Mouse (Mus musculus): ENCODE data around the gene Sirpb1a. TPM values are rescaled to one million over a fixed set of nuclear protein-coding genes. Genes with fewer than 3 reads are reported as not detected.
"Not testable (repeated sequence)": the region's sequence is repeated elsewhere in the genome, so short reads cannot be mapped to it uniquely, and the experiment has no call there.

Sirpb1a gene
- not detected in 2 replicates for polyA plus RNA-seq (2016; fragmentation: Nextera tagmentation; extraction: Ambion mirVana)

DNA sequence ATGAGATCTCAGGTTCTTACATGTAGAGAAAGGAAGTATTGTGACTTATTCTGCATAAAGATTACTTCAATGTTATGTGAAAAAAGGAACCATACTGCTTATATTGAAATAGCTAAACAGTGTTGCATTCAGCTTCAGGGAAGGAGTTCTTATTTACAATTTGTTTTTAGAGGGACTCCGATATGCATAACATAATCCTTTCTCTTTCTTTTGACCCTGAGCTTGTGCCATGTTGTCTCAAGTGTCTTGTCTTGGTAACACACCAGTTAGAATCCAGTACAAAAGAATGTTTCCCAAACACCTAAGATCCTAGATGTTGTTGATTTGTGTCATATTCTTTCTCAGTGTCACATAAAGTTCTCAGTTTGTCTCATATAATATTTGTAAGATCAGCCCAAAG, at the start of gene Sirpb1a:
Gene Sirpb1a, minus strand, starts transcription at position 74 of the 400 bp plus-strand sequence.
- not testable (repeated sequence) for H3K9ac ChIP-seq (replicated peaks); H3K27ac ChIP-seq (replicated peaks); ATAC-seq (ENCODE audit: low FRiP score, low read depth); H3K9me3 ChIP-seq; H3K36me3 ChIP-seq; H3K4me2 ChIP-seq (replicated peaks); H3K4me3 ChIP-seq; H3K4me1 ChIP-seq; H3K27me3 ChIP-seq
- 90% methylated on average over 1 of the region's 1 CpGs for WGBS

DNA sequence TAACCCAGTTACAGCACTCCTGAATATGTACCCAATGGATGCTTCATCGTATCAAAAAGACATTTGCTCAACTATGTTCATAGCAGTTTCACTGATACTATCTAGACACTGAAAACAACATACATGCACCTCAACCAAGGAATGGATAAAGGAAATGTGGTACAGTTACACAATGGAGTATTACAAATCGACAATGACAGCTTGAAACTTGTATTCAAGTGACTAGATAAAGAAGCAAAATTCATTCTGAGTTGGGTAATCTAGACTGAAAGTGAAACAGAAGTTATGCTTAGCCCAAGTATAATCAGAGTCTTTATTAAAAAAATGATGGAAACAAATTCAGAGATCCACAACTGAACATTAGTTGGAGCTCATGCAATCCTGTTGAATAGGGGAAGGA, 48.5 kb upstream of the Sirpb1a start:
- H3K27ac ChIP-seq (replicated peaks); H3K27me3 ChIP-seq; H3K4me1 ChIP-seq; H3K9me3 ChIP-seq; H3K9ac ChIP-seq (replicated peaks); H3K36me3 ChIP-seq; H3K4me2 ChIP-seq (replicated peaks); H3K4me3 ChIP-seq; ATAC-seq (ENCODE audit: low FRiP score, low read depth): not testable (repeated sequence)
- 75% methylated on average over 2 of the region's 2 CpGs for WGBS

DNA sequence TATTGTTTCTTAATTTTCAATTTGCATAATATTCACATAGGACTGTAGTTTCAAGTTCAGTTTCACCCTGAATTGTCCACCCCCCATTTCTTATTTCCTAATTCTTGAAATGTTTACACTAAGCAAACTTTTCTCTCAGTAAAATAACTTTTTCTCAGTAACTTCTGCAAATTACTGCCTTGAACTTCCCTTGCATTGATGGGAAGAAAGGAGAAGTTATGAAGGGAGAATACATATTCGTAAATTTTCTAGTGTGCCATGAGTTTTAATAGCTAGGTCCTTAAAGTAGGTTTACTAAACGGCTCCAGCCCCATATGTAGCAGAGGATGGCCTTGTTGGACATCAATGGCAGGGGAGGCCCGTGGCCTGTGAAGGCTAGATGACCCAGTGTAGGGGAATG, 43.8 kb upstream of the Sirpb1a start:
- H3K9ac ChIP-seq (replicated peaks); H3K9me3 ChIP-seq; H3K27me3 ChIP-seq; H3K4me3 ChIP-seq; ATAC-seq (ENCODE audit: low FRiP score, low read depth); H3K4me2 ChIP-seq (replicated peaks); H3K27ac ChIP-seq (replicated peaks); H3K4me1 ChIP-seq; H3K36me3 ChIP-seq: not testable (repeated sequence)
- 93% methylated on average over 1 of the region's 3 CpGs for WGBS

DNA sequence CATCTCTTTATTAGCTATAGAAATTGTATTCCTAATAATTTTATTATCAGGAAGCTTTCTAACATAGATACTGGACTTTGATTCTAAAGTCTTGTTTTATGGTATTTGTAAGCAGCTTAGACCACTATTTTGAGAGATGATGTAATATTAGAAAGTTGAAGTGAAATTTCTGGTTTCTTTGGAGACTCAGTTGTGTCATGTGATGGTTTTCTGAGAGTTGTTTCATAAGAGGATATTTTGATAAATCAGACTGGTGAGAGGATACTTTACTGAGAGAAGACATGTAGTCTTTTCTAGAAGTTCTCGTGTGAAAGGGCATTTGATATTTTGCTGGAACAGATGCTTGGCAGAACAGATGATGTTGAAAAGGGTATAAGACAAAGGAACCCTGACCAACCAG, 17.6 kb upstream of the Sirpb1a start:
- not testable (repeated sequence) for H3K9me3 ChIP-seq; H3K9ac ChIP-seq (replicated peaks); H3K4me1 ChIP-seq; H3K36me3 ChIP-seq; H3K4me2 ChIP-seq (replicated peaks); ATAC-seq (ENCODE audit: low FRiP score, low read depth); H3K4me3 ChIP-seq; H3K27me3 ChIP-seq; H3K27ac ChIP-seq (replicated peaks)
- WGBS: 88% methylated on average over 1 of the region's 1 CpGs

DNA sequence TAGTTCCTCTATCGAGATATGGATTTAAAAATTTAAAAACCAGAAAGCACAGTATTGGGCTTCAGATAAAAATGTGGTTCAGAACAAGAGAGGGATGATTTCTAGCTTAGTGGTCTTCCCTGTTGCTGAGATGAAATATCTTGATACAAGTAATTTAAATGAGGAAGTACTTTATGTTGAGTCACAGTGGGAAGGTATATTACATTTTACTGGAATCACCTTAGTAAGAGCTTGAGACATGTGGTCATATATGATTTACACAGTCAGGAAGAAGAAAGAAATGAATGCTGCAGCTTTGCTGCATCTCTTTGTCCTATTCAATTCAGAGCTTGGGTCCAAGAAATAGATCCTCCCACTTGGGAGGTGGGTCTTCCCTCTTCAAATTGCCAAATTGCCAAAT, 13.5 kb upstream of the Sirpb1a start:
- not testable (repeated sequence) for H3K4me3 ChIP-seq; H3K4me1 ChIP-seq; H3K36me3 ChIP-seq; H3K9ac ChIP-seq (replicated peaks); H3K9me3 ChIP-seq; H3K4me2 ChIP-seq (replicated peaks); H3K27ac ChIP-seq (replicated peaks); H3K27me3 ChIP-seq; ATAC-seq (ENCODE audit: low FRiP score, low read depth)
- WGBS: 54% methylated on average over 1 of the region's 1 CpGs

DNA sequence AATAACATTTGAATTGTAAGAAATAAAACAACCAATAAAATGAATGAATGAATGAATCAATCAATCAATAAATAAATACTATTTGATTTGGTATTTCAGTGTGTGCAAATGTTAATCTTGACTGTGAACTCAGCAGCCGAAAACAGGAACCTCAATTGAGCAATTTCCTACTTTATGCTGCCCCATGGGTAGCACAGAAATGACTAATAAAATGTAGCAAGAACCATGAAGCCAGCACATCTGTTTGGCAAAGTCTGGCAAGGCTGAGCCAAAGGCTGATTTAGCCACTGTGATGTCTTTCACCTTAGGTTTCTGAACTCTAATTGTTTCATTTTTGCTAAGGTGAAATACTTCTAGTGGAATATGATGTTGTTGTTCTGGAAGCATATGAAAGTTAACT, 1.6 kb upstream of the Sirpb1a start:
- H3K4me1 ChIP-seq: no peaks in the 10 kb centered on the region
- H3K27me3 ChIP-seq: no peaks in the 10 kb centered on the region
- H3K9ac ChIP-seq (replicated peaks): no peak overlapping the region
- 73% methylated on average over 1 of the region's 1 CpGs for whole genome bisulfite sequencing
- H3K9me3 ChIP-seq: no peaks in the 10 kb centered on the region
- no peaks in the 10 kb centered on the region for H3K36me3 ChIP-seq
- no peak for ATAC-seq (ENCODE audit: low FRiP score, low read depth)
- no peak overlapping the region for H3K4me2 ChIP-seq (replicated peaks)
- no peak overlapping the region for H3K4me3 ChIP-seq
- no peak overlapping the region for H3K27ac ChIP-seq (replicated peaks)

DNA sequence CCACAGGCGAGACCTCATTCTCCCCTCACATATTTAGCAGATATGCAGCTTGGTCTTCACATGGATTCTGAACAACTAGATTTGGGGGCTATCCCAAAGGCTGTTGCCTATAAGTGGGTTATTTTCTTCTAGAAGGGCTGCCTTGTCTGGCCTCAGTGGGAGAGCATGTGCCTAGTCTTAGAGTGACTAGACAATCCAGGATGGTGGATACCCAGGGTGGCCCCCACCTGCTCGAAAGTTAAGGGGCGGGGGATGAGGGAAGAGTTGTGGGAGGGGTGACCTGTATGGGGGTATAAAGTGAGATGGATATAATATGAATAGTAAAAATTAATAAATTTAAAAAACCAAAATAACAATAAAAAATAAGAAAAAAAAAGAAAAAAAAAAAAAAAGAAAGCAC, 70.6 kb downstream of the Sirpb1a start:
- not testable (repeated sequence) for H3K9me3 ChIP-seq; H3K27me3 ChIP-seq; H3K9ac ChIP-seq (replicated peaks); H3K4me2 ChIP-seq (replicated peaks); H3K4me1 ChIP-seq; H3K27ac ChIP-seq (replicated peaks); H3K36me3 ChIP-seq; H3K4me3 ChIP-seq; ATAC-seq (ENCODE audit: low FRiP score, low read depth)
- WGBS: 81% methylated on average over 3 of the region's 3 CpGs

DNA sequence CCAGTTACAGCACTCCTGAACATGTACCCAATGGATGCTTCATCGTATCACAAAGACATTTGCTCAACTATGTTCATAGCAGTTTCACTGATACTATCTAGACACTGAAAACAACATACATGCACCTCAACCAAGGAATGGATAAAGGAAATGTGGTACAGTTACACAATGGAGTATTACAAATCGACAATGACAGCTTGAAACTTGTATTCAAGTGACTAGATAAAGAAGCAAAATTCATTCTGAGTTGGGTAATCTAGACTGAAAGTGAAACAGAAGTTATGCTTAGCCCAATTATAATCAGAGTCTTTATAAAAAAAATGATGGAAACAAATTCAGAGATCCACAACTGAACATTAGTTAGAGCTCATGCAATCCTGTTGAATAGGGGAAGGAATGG, 76.0 kb downstream of the Sirpb1a start:
- ATAC-seq (ENCODE audit: low FRiP score, low read depth); H3K27me3 ChIP-seq; H3K36me3 ChIP-seq; H3K4me3 ChIP-seq; H3K4me1 ChIP-seq; H3K9me3 ChIP-seq; H3K27ac ChIP-seq (replicated peaks); H3K9ac ChIP-seq (replicated peaks); H3K4me2 ChIP-seq (replicated peaks): not testable (repeated sequence)
- WGBS: 92% methylated on average over 1 of the region's 2 CpGs

DNA sequence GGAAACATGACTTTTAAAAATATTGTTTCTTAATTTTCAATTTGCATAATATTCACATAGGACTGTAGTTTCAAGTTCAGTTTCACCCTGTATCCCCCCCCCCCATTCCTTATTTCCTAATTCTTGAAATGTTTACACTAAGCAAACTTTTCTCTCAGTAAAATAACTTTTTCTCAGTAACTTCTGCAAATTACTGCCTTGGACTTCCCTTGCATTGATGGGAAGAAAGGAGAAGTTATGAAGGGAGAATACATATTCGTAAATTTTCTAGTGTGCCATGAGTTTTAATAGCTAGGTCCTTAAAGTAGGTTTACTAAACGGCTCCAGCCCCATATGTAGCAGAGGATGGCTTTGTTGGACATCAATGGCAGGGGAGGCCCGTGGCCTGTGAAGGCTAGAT, 80.7 kb downstream of the Sirpb1a start:
- H3K27me3 ChIP-seq; H3K4me3 ChIP-seq; H3K9me3 ChIP-seq; H3K4me1 ChIP-seq; H3K9ac ChIP-seq (replicated peaks); H3K36me3 ChIP-seq; H3K27ac ChIP-seq (replicated peaks); ATAC-seq (ENCODE audit: low FRiP score, low read depth); H3K4me2 ChIP-seq (replicated peaks): not testable (repeated sequence)
- WGBS: 59% methylated on average over 3 of the region's 3 CpGs

DNA sequence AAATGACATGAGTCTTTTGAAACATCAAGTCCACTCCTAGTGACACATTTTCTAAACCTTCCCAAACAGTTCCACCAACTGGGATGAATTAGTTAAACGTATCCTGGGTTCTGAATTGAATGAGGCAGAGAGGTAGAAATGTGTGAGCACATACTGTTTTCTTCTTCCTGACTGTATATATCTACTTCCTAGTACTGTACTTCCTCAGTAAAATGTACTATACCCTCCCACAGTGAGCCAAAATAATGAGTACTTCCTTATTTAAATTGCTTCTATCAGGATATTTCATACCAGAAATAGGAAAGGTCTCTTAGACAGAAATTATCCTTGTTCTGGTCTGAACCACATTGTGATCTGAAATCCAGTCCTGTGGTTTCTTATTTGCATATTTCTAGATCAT, 86.0 kb downstream of the Sirpb1a start:
- ATAC-seq (ENCODE audit: low FRiP score, low read depth): no peak
- H3K4me1 ChIP-seq: no peaks in the 10 kb centered on the region
- H3K27me3 ChIP-seq: no peaks in the 10 kb centered on the region
- H3K4me3 ChIP-seq: no peak overlapping the region
- no peaks in the 10 kb centered on the region for H3K9me3 ChIP-seq
- H3K4me2 ChIP-seq (replicated peaks): no peak overlapping the region
- 68% methylated on average over 1 of the region's 1 CpGs for WGBS
- no peaks in the 10 kb centered on the region for H3K36me3 ChIP-seq
- H3K9ac ChIP-seq (replicated peaks): no peak overlapping the region
- H3K27ac ChIP-seq (replicated peaks): no peak overlapping the region

DNA sequence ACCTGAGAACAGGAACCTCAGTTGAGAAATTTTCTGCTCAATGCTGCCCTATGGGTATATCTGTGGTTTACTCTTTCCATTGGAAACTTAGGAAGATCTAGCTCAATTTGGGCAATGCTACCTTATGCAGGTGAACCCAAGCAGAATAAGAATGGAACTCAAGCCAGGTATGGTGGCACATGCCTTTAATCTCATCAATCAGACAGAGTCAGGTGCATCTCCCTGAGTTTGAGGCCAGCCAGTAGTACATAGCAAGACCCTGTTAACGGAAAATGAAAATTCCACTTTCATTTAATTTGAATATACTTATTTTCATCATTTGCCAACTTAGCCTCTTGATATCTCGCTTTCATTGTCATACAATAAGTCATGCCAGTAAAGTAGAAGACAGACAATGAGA, 92.1 kb downstream of the Sirpb1a start:
- Histone ChIP-seq H3K4me2 (replicated peaks) (no peak overlapping the region), H3K9me3 (peaks cover 3% of the 10 kb centered on the region; the same call in 1 of the 2 replicates), H3K27me3 (no peaks in the 10 kb centered on the region), H3K4me3 (no peak overlapping the region), H3K4me1 (no peaks in the 10 kb centered on the region), H3K9ac (replicated peaks) (no peak overlapping the region), H3K36me3 (no peaks in the 10 kb centered on the region), H3K27ac (replicated peaks) (no peak overlapping the region)
- WGBS: 69% methylated on average over 2 of the region's 2 CpGs
- no peak for ATAC-seq (ENCODE audit: low FRiP score, low read depth)

DNA sequence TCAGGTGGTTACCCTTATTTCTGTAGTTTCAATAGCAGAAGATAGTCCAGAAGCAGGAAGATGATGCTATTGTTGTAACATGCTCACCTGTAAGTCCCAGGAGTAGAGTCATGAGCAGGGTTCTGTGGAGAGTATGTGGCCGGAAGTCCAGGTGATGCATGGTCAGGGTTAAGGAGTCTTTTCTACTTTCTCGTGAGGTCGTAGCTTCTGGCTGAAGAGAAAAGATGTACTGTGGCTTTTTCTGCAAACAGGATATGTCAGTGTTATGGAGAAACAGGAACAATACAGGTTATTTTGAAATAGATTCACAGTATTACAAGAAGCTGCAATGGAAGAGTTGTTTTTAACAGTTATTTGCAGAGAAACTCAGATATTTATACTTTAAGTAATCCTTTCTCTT, 94.3 kb downstream of the Sirpb1a start, which contains the start of gene Gm9733:
Gene Gm9733, minus strand, starts transcription at position 240 of the 400 bp plus-strand sequence.
- no peak within 1 kb of the TSS for H3K4me2 ChIP-seq (replicated peaks)
- no peak within 1 kb of the TSS for H3K4me3 ChIP-seq
- no peaks in the 10 kb centered on the region for H3K4me1 ChIP-seq
- no peak within 1 kb of the TSS for H3K9ac ChIP-seq (replicated peaks)
- H3K27me3 ChIP-seq: no peaks in the 10 kb centered on the region
- WGBS: 92% methylated on average over 3 of the region's 3 CpGs
- no peak within 1 kb of the TSS for H3K27ac ChIP-seq (replicated peaks)
- no peak for ATAC-seq (ENCODE audit: low FRiP score, low read depth)
- peaks cover 3% of the 10 kb centered on the region; the same call in 1 of the 2 replicates for H3K9me3 ChIP-seq
- H3K36me3 ChIP-seq: no peaks in the 10 kb centered on the region

DNA sequence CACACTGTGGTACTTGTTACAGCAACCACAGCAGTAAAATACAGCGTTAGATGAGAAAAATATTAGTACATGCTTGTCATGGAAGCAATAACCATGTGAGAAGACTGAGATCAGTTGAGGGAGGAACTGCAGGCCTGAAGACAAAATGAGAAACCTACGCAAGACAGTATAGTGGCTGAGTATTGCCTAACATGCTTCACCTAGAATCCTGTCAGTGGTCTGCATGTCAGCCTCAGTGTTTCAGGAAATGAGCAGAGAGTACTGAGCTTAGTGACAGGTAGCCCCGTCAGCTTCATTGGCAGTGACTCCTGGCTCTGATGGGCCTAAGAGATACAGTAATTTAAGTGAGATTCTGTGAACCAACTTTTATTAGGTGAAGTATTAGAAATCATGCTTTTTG, 94.8 kb downstream of the Sirpb1a start:
- no peak overlapping the region for H3K4me2 ChIP-seq (replicated peaks)
- H3K4me3 ChIP-seq: no peak overlapping the region
- no peak overlapping the region for H3K27ac ChIP-seq (replicated peaks)
- no peaks in the 10 kb centered on the region for H3K27me3 ChIP-seq
- no peaks in the 10 kb centered on the region for H3K36me3 ChIP-seq
- H3K4me1 ChIP-seq: no peaks in the 10 kb centered on the region
- WGBS: 69% methylated on average over 3 of the region's 3 CpGs
- no peak for ATAC-seq (ENCODE audit: low FRiP score, low read depth)
- H3K9me3 ChIP-seq: peaks cover 3% of the 10 kb centered on the region; the same call in 1 of the 2 replicates
- no peak overlapping the region for H3K9ac ChIP-seq (replicated peaks)

Data from midbrain, embryonic 12.5 days (tissue).